Mouse (Mus musculus): ENCODE measurements around the gene Nav3. TPM values are rescaled to one million over a fixed set of nuclear protein-coding genes. Genes with fewer than 3 reads are reported as not detected.

Nav3 gene
- polyA plus RNA-seq, 1 experiment from 2014 or later, result 2.3 TPM

DNA sequence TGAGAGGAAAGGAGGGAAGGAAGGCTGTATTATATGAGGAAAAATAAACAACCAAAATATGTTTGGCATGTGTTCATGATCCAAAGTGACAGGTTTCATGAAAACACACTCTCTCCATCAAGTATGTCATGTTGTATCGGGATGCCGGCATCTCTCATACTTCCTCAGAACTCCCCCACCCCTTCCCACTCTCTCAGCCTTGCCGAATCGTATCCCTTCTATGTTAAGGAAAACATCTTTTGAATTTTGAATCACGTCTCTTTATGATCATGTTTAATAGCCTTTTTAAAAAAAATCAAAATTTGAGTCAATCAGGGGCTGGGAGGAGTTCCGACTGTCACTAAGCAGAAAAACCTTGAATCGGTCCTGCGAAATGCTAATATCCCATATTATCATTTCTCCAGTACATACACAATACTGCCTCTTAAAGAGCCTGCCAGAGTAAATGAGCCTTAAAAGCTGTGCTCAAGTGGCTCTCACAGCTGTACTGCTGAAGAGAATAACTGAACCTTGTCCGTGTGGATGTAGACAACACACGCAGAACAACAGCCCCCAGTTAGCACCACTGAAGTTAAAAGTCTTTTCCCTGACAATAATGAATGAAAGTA is 165.9 kb downstream of the Nav3 start:
- Histone ChIP-seq H3K36me3 (no peaks in the 10 kb centered on the region), H3K4me1 (replicated peaks) (no peaks in the 10 kb centered on the region), H3K4me3 (no peak overlapping the region), H3K4me2 (no peak overlapping the region), H3K9me3 (replicated peaks) (no peaks in the 10 kb centered on the region), H3K27ac (no peak overlapping the region), H3K27me3 (no peaks in the 10 kb centered on the region), H3K9ac (no peak overlapping the region)
- WGBS, result 80% methylated on average over 10 of the region's 10 CpGs
- no peak for ATAC-seq (replicated peaks; ENCODE audit: insufficient number of reproducible peaks, insufficient read depth, low FRiP score, low read depth)

DNA sequence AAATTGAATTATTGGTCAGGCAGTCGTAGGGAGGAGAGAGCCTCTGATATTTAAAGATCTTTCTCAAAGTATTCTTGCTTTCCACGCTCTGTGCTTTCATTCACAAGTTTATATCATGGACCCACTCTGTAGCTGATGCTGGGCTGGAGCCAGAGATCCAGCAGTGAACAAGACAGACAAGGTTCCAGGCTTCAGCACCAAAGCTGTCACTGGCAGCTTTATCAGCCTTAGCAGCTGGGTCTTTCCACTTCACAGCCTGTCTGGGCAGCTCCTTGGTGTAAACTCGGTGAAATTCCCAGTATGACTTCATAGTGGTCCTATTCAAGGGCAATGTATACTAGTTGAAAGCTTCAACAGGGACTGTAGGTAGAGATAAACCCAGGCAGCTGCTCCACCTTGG is 172.1 kb downstream of the Nav3 start:
- no peak overlapping the region for H3K4me2 ChIP-seq
- no peaks in the 10 kb centered on the region for H3K9me3 ChIP-seq (replicated peaks)
- 41% methylated on average over 3 of the region's 3 CpGs for WGBS
- H3K27me3 ChIP-seq, result no peaks in the 10 kb centered on the region
- peaks cover 3% of the 10 kb centered on the region; the same call in 1 of the 2 replicates for H3K4me1 ChIP-seq (replicated peaks)
- H3K4me3 ChIP-seq, result no peak overlapping the region
- H3K27ac ChIP-seq, result no peak overlapping the region; the same call in 1 of the 2 replicates
- H3K36me3 ChIP-seq, result no peaks in the 10 kb centered on the region
- no peak overlapping the region for H3K9ac ChIP-seq
- peak; percentile 39; the same call in 1 of the 2 replicates for ATAC-seq (replicated peaks; ENCODE audit: insufficient number of reproducible peaks, insufficient read depth, low FRiP score, low read depth)

DNA sequence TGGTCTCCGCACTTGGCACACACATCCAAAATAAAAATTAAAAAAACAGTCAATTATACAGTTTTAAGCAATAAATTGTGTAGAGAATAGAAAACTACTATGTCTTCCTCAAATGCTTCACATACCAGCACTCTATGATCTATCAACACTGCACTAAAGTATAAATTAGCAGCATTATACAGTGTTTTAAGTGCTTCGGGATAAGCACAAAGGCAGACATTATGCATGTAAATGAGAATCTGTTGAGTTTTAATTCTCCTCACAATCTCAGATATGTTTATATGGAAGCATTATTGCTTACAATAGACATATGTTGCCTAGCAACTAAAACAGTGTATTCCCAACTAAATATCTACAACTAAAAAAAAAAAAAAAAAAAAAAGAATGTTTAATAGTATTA is 183.2 kb downstream of the Nav3 start:
- no peak overlapping the region for H3K4me3 ChIP-seq
- no peak overlapping the region for H3K27ac ChIP-seq
- no peaks in the 10 kb centered on the region for H3K27me3 ChIP-seq
- no peaks in the 10 kb centered on the region for H3K4me1 ChIP-seq (replicated peaks)
- ATAC-seq (replicated peaks; ENCODE audit: insufficient number of reproducible peaks, insufficient read depth, low FRiP score, low read depth), result no peak
- WGBS, result 90% methylated on average over 2 of the region's 2 CpGs
- no peaks in the 10 kb centered on the region for H3K9me3 ChIP-seq (replicated peaks)
- no peak overlapping the region for H3K4me2 ChIP-seq
- H3K36me3 ChIP-seq, result no peaks in the 10 kb centered on the region
- no peak overlapping the region for H3K9ac ChIP-seq

DNA sequence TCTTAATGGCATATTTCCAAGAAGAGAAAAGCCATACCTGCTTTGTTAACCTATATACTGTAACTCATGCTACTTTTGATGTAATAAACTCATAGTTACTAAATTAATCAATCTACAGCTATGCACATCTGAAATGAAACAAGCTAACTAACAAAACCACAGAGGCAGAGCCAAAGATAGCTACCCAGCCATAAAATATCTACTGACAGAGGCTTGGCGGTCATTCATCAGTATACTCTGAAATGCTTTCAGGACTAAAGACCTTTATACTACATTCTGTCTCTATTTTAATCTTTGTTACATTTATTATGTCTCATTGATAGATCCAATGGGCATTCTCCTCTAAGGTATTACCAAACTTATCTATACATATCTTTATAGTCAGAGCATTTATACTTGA is 185.4 kb downstream of the Nav3 start:
- Histone ChIP-seq H3K9ac (no peak overlapping the region), H3K4me1 (replicated peaks) (no peaks in the 10 kb centered on the region), H3K36me3 (no peaks in the 10 kb centered on the region), H3K4me2 (no peak overlapping the region), H3K4me3 (no peak overlapping the region), H3K9me3 (replicated peaks) (no peaks in the 10 kb centered on the region), H3K27me3 (no peaks in the 10 kb centered on the region), H3K27ac (no peak overlapping the region)
- no peak for ATAC-seq (replicated peaks; ENCODE audit: insufficient number of reproducible peaks, insufficient read depth, low FRiP score, low read depth)
- 63% methylated on average over 1 of the region's 1 CpGs for WGBS

DNA sequence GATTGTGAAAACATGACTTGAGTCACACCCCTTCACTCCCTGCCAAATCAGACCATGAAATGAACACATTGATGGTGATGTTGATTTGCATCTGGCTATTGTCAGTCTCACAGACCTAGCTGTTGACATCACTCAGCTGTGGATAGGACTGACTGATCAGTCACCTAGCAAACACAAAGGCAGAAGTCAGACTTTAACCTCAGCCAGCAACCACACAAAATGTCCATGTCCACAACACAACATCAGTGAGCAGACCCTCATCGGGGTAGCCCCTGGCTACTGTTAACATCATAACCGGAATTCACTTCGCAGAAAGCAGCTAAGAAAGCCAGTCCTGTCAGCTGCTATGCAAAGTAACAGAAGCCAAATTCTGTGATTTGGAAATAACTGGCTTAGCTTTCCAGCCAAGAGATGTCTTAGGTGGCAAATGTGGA is 213.9 kb downstream of the Nav3 start:
- Histone ChIP-seq H3K27ac (peak overlapping the region; percentile 58), H3K36me3 (no peaks in the 10 kb centered on the region), H3K4me1 (replicated peaks) (peaks cover 9% of the 10 kb centered on the region), H3K27me3 (no peaks in the 10 kb centered on the region), H3K9me3 (replicated peaks) (no peaks in the 10 kb centered on the region), H3K4me2 (no peak overlapping the region), H3K4me3 (no peak overlapping the region), H3K9ac (no peak overlapping the region)
- ATAC-seq (replicated peaks; ENCODE audit: insufficient number of reproducible peaks, insufficient read depth, low FRiP score, low read depth), result no peak; the same call in 1 of the 2 replicates
- WGBS, result 43% methylated on average over 3 of the region's 3 CpGs

DNA sequence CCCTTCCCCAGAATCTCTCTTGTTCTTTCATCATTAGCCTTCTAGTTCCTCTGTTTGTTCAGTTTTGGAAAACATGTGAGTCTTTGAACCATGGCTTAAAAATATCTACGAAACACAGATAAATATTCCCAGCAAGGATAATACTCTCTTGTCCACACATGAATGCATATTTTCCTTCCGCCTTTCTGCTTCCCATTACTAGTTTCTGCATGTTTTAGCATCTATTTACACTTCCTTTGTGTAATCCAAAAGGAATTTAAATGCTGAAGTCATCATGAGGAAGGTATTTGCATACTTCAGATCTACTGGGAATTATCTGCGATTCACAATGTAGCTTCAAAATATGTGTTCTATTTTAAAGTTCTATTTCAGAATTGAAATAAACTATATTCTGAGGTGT is 215.3 kb downstream of the Nav3 start:
- Histone ChIP-seq H3K27me3 (no peaks in the 10 kb centered on the region), H3K4me1 (replicated peaks) (peaks cover 14% of the 10 kb centered on the region), H3K36me3 (no peaks in the 10 kb centered on the region), H3K9me3 (replicated peaks) (no peaks in the 10 kb centered on the region), H3K27ac (no peak overlapping the region), H3K4me3 (no peak overlapping the region), H3K9ac (no peak overlapping the region), H3K4me2 (no peak overlapping the region)
- ATAC-seq (replicated peaks; ENCODE audit: insufficient number of reproducible peaks, insufficient read depth, low FRiP score, low read depth), result no peak
- WGBS, result 67% methylated on average over 3 of the region's 3 CpGs

- 68% methylated on average over 6 of the region's 6 CpGs for WGBS
- Histone ChIP-seq H3K27me3 (no peaks in the 10 kb centered on the region), H3K36me3 (no peaks in the 10 kb centered on the region), H3K27ac (no peak overlapping the region), H3K9ac (no peak overlapping the region), H3K9me3 (replicated peaks) (no peaks in the 10 kb centered on the region), H3K4me3 (no peak overlapping the region), H3K4me2 (no peak overlapping the region), H3K4me1 (replicated peaks) (peaks cover 5% of the 10 kb centered on the region; the same call in 1 of the 2 replicates)
- ATAC-seq (replicated peaks; ENCODE audit: insufficient number of reproducible peaks, insufficient read depth, low FRiP score, low read depth), result no peak
Observed at GRCm38 (mm10) chr10:110233307-110233930, 222.6 kb downstream of the Nav3 start.

DNA sequence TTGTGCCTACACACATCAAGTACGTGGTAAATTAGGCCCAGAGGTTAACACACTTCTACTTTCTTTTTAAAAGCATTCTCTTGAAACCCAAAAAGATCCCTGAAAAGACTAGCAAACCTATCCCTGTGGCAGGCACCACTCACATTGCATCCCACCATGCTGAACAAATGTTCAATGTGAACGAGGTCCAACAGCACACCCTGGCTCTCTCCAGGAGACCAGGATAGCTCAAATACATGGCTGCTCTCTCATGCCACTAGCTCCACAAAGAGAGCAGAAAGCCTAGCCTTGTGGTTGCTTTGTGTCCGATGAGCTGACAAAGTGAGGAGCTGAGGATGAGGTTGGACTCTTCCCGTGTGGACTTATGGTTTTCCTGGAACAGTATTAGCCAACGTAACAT is 249.6 kb downstream of the Nav3 start:
- 84% methylated on average over 5 of the region's 5 CpGs for WGBS
- Histone ChIP-seq H3K9ac (no peak overlapping the region), H3K27me3 (no peaks in the 10 kb centered on the region), H3K4me1 (replicated peaks) (no peaks in the 10 kb centered on the region), H3K4me2 (no peak overlapping the region), H3K4me3 (no peak overlapping the region), H3K27ac (no peak overlapping the region), H3K36me3 (no peaks in the 10 kb centered on the region), H3K9me3 (replicated peaks) (no peaks in the 10 kb centered on the region)
- ATAC-seq (replicated peaks; ENCODE audit: insufficient number of reproducible peaks, insufficient read depth, low FRiP score, low read depth), result no peak

GRCm38 (mm10) chr10:110204121-110204697 is 251.8 kb downstream of the Nav3 start:
- Histone ChIP-seq H3K9me3 (replicated peaks) (no peaks in the 10 kb centered on the region), H3K4me2 (no peak overlapping the region), H3K4me1 (replicated peaks) (no peaks in the 10 kb centered on the region), H3K9ac (no peak overlapping the region), H3K27me3 (no peaks in the 10 kb centered on the region), H3K36me3 (no peaks in the 10 kb centered on the region), H3K4me3 (no peak overlapping the region), H3K27ac (no peak overlapping the region)
- no peak for ATAC-seq (replicated peaks; ENCODE audit: insufficient number of reproducible peaks, insufficient read depth, low FRiP score, low read depth)
- 79% methylated on average over 5 of the region's 5 CpGs for WGBS

- no peaks in the 10 kb centered on the region for H3K9me3 ChIP-seq (replicated peaks)
- no peak for ATAC-seq (replicated peaks; ENCODE audit: insufficient number of reproducible peaks, insufficient read depth, low FRiP score, low read depth)
- no peak overlapping the region for H3K27ac ChIP-seq
- H3K4me2 ChIP-seq, result no peak overlapping the region
- peaks cover 15% of the 10 kb centered on the region for H3K4me1 ChIP-seq (replicated peaks)
- WGBS, result 58% methylated on average over 4 of the region's 4 CpGs
- no peaks in the 10 kb centered on the region for H3K36me3 ChIP-seq
- H3K4me3 ChIP-seq, result no peak overlapping the region
- H3K27me3 ChIP-seq, result no peaks in the 10 kb centered on the region
- H3K9ac ChIP-seq, result no peak overlapping the region
Observed at GRCm38 (mm10) chr10:110192881-110193280, 263.1 kb downstream of the Nav3 start.

GRCm38 (mm10) chr10:110192026-110192805 is 263.8 kb downstream of the Nav3 start:
- ATAC-seq (replicated peaks; ENCODE audit: insufficient number of reproducible peaks, insufficient read depth, low FRiP score, low read depth), result no peak
- WGBS, result 68% methylated on average over 7 of the region's 7 CpGs
- peak overlapping the region; percentile 42; the same call in 1 of the 2 replicates for H3K27ac ChIP-seq

More at GRCm38 (mm10) chr10:110192026-110192805, 263.8 kb downstream of the Nav3 start:
- Histone ChIP-seq H3K9me3 (replicated peaks) (no peaks in the 10 kb centered on the region), H3K36me3 (no peaks in the 10 kb centered on the region), H3K4me1 (replicated peaks) (peaks cover 15% of the 10 kb centered on the region), H3K4me3 (no peak overlapping the region), H3K4me2 (no peak overlapping the region), H3K27me3 (no peaks in the 10 kb centered on the region), H3K9ac (no peak overlapping the region)
